Mouse (Mus musculus) gastrocnemius, postnatal 14 days (tissue): Measurements from ENCODE around the gene Wtap. TPM values are rescaled to one million over a fixed set of nuclear protein-coding genes. Genes with fewer than 3 reads are reported as not detected.
"Not testable (repeated sequence)": the region's sequence is repeated elsewhere in the genome, so short reads cannot be mapped to it uniquely, and the experiment has no call there.

ENCODE experiments used
- DNase-seq: peaks from one replicate; pipeline ENCODE4 v3.0.0; 2021; ENCODE audit warnings: mixed read lengths
- intact Hi-C: fragments of 180-260 bp; cut with DNase I; formaldehyde crosslinking; loops from one replicate; pipeline ENCODE4 v1.15.1; 2025; ENCODE audit warnings: low total_unique reads
- total RNA-seq, 2 experiments: library from RNA; stranded (reverse); gene quantifications; 2 replicates each; pipeline ENCODE4 v1.2.3; 2021

Wtap gene
- total RNA-seq, 2 experiments from 2014 or later: 27.9 to 31.2 TPM

GRCm38 (mm10) chr17:12978546-12978945 is 15.4 kb downstream of the Wtap start:
- intact Hi-C loops: no loop called here
- DNase-seq: no peak

GRCm38 (mm10) chr17:12973851-12974250 is 20.1 kb downstream of the Wtap start:
- intact Hi-C loops: no loop called here

GRCm38 (mm10) chr17:12967173-12967572 is 26.8 kb downstream of the Wtap start:
- intact Hi-C loops: no loop called here
- no peak for DNase-seq

More at GRCm38 (mm10) chr17:12973851-12974250, 20.1 kb downstream of the Wtap start:
- DNase-seq: no peak

- intact Hi-C loops: no loop called here
- no peak for DNase-seq
These were observed 30.5 kb downstream of the Wtap start for GRCm38 (mm10) chr17:12963476-12963875.

GRCm38 (mm10) chr17:12960331-12960873 is 33.6 kb downstream of the Wtap start, which contains the start of gene Acat2:
Acat2 (minus strand) TSS chr17:12960747.
- intact Hi-C loops: no loop called here
- DNase-seq: peak; percentile 92

GRCm38 (mm10) chr17:12959377-12959776 is 34.6 kb downstream of the Wtap start:
- not testable (repeated sequence) for DNase-seq

GRCm38 (mm10) chr17:12956664-12957063 is 37.3 kb downstream of the Wtap start:
- intact Hi-C loops: no loop called here

More at GRCm38 (mm10) chr17:12959377-12959776, 34.6 kb downstream of the Wtap start:
- intact Hi-C loops: not testable (repeated sequence)

GRCm38 (mm10) chr17:12949669-12950068 is 44.3 kb downstream of the Wtap start:
- intact Hi-C loops: no loop called here
- no peak for DNase-seq

More at GRCm38 (mm10) chr17:12956664-12957063, 37.3 kb downstream of the Wtap start:
- no peak for DNase-seq

GRCm38 (mm10) chr17:12942459-12943162 is 51.4 kb downstream of the Wtap start:
- intact Hi-C loops: no loop called here
- DNase-seq: no peak

GRCm38 (mm10) chr17:12941543-12942260 is 52.3 kb downstream of the Wtap start:
- intact Hi-C loops: no loop called here
- DNase-seq: no peak

- intact Hi-C loops: no loop called here
- DNase-seq: peak; percentile 23
These were observed 53.7 kb downstream of the Wtap start, which contains the start of gene Acat3 for GRCm38 (mm10) chr17:12940151-12940805. Acat3 (minus strand) TSS chr17:12940600.

GRCm38 (mm10) chr17:12939377-12940148 is 54.4 kb downstream of the Wtap start:
- intact Hi-C loops, DNase-seq: not testable (repeated sequence)

GRCm38 (mm10) chr17:12938077-12938476 is 55.9 kb downstream of the Wtap start:
- DNase-seq: no peak
- intact Hi-C loops: no loop called here

GRCm38 (mm10) chr17:12937412-12937970 is 56.5 kb downstream of the Wtap start:
- intact Hi-C loops: no loop called here
- DNase-seq: no peak

- no peak for DNase-seq
- intact Hi-C loops: no loop called here
These were observed 58.2 kb downstream of the Wtap start for GRCm38 (mm10) chr17:12935719-12936118.

GRCm38 (mm10) chr17:12931576-12931975 is 62.4 kb downstream of the Wtap start:
- intact Hi-C loops: not testable (repeated sequence)

GRCm38 (mm10) chr17:12925703-12926180 is 68.2 kb downstream of the Wtap start:
- intact Hi-C loops: no loop called here
- DNase-seq: no peak

More at GRCm38 (mm10) chr17:12931576-12931975, 62.4 kb downstream of the Wtap start:
- DNase-seq: not testable (repeated sequence)

- intact Hi-C loops: no loop called here
These were observed 69.0 kb downstream of the Wtap start for GRCm38 (mm10) chr17:12925001-12925400.

GRCm38 (mm10) chr17:12921073-12921472 is 72.9 kb downstream of the Wtap start:
- no peak for DNase-seq
- intact Hi-C loops: no loop called here

More at GRCm38 (mm10) chr17:12925001-12925400, 69.0 kb downstream of the Wtap start:
- no peak for DNase-seq
